Mouse (Mus musculus) kidney, embryonic 15.5 days (tissue): ENCODE measurements around the gene Ints4. TPM values are rescaled to one million over a fixed set of nuclear protein-coding genes. Genes with fewer than 3 reads are reported as not detected.
"Not testable (repeated sequence)": the region's sequence is repeated elsewhere in the genome, so short reads cannot be mapped to it uniquely, and the experiment has no call there.

Experiments used
- ATAC-seq: fragments of 200-750 bp; cut with Nextera tagmentation; replicated peaks from 2 replicates; pipeline ENCODE4 v1.8.0; 2017; ENCODE audit warnings: moderate TSS enrichment; ENCODE audit not compliant: low FRiP score
- H3K27ac ChIP-seq: fragments of 300-500 bp; sonication (generic); 2 replicates; pipeline ENCODE4 v1.5.1; 2015; ENCODE audit warnings: mild to moderate bottlenecking, inconsistent platforms
- H3K27me3 ChIP-seq: fragments of 300-500 bp; sonication (generic); 2 replicates; pipeline ENCODE4 v1.6.1; 2015; ENCODE audit warnings: inconsistent platforms
- H3K36me3 ChIP-seq: fragments of 300-500 bp; sonication (generic); 2 replicates; pipeline ENCODE4 v1.6.1; 2015; ENCODE audit warnings: inconsistent platforms
- H3K4me1 ChIP-seq: fragments of 300-500 bp; sonication (generic); 2 replicates; pipeline ENCODE4 v1.6.1; 2015; ENCODE audit warnings: inconsistent platforms
- H3K4me2 ChIP-seq: fragments of 300-500 bp; sonication (generic); 2 replicates; pipeline ENCODE4 v1.6.1; 2015; ENCODE audit warnings: moderate library complexity, mild to moderate bottlenecking, inconsistent platforms
- H3K4me3 ChIP-seq: fragments of 300-500 bp; sonication (generic); replicated peaks from 2 replicates; pipeline ENCODE4 v1.5.1; 2015; ENCODE audit warnings: mild to moderate bottlenecking, inconsistent platforms
- H3K9ac ChIP-seq: fragments of 300-500 bp; sonication (generic); 2 replicates; pipeline ENCODE4 v1.6.1; 2015; ENCODE audit warnings: mild to moderate bottlenecking, inconsistent platforms
- H3K9me3 ChIP-seq: fragments of 300-500 bp; sonication (generic); replicated peaks from 2 replicates; pipeline ENCODE4 v1.6.1; 2016; ENCODE audit warnings: inconsistent platforms
- WGBS: fragments of 180-500 bp; shearing (Covaris S2); methylation state at CpG from one replicate; pipeline ENCODE4 v1.1.7; 2015; ENCODE audit warnings: mixed read lengths; 5-methylcytosine and 5-hydroxymethylcytosine counted together
- polyA plus RNA-seq: library from polyadenylated mRNA; unstranded; fragments of >200 nt; fragmentation: Nextera tagmentation; extraction: Ambion mirVana; gene quantifications from 2 replicates; pipeline ENCODE4 v1.2.1, GENCODE M21; 2015

Ints4 gene
- polyA plus RNA-seq = 50.2 and 53.5 TPM in 2 replicates

DNA sequence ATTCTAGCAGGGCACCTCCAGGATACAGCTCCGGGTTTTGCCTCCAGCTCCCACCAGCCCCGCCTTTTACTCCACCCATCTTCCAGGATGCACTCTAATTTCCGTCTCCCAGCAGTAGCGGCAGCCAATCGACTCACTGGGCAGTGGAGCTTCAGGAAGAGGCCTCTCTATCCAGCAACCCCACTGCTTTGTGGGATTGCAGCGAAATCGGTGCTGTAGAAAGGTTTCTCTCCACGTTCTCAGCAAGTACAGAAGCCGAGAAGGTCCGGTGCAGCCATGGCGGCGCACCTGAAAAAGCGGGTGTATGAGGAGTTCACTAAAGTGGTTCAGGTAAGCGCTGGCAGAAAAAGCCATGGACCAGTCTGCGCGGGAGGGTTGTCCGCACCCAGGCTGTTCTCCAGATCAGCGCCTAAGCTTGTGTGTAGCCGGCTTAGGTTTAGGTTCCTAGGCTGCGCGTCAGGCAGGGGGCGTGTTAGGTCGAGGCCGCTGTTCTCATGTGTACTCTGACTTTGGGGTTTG, at the start of gene Ints4:
Ints4 (plus strand) TSS at position 136 of the 519 bp plus-strand sequence.
- peaks cover 14% of the 10 kb centered on the region for H3K36me3 ChIP-seq
- WGBS = under 1% methylated on average over 24 of the region's 24 CpGs
- peaks cover 14% of the 10 kb centered on the region for H3K4me1 ChIP-seq

DNA sequence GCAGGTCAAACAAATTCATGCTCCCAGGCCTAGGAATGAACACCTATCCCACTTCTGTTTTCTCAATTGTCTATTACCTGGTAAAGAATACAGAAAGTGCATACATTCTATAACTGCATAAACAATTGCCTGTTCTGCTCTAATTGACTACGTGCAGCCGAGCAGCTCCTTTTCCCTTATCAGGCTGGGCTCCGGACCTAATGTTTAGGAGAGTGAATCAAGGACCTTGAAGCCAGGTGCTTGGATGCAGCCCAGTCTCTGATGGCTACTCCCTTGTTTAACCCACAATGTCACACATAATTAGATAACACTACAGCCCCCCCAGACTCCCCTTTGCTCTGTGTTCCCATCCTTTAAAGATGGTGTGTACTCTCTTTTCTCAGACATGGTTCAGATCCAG, 47.2 kb upstream of the Ints4 start:
- H3K4me1 ChIP-seq, H3K27ac ChIP-seq, H3K4me3 ChIP-seq, H3K9me3 ChIP-seq, H3K4me2 ChIP-seq, ATAC-seq, H3K27me3 ChIP-seq, H3K9ac ChIP-seq, H3K36me3 ChIP-seq: not testable (repeated sequence)
- WGBS = 59% methylated on average over 3 of the region's 3 CpGs

More for the DNA sequence above, at the start of gene Ints4:
- Histone ChIP-seq H3K4me3 (peak within 1 kb of the TSS; percentile 63), H3K9ac (peak within 1 kb of the TSS; percentile 46), H3K27ac (peak within 1 kb of the TSS; percentile 76), H3K4me2 (peak within 1 kb of the TSS; percentile 61), H3K27me3 (no peaks in the 10 kb centered on the region), H3K9me3 (no peaks in the 10 kb centered on the region)
- peak; percentile 100 for ATAC-seq

DNA sequence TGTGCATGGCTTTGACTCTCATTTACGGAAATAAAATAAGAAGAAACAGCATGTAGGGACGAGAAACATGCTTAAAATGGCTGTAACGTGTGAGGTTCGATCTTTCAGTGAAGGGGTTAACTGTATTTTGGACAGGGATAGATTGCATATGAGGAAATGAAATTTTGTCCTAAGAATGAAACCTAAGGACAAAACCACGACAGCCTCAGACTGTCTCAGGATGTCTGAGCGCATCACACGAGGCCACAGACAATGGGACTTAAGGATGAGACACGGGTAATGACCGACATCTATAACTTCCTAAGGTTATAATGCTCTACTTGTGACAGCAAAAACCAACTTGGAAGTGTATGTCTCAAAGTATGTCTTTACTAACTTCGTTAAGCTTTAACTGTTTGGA, 46.2 kb upstream of the Ints4 start:
- Histone ChIP-seq H3K4me3 (no peak overlapping the region), H3K4me2 (no peak overlapping the region), H3K9me3 (no peaks in the 10 kb centered on the region), H3K36me3 (no peaks in the 10 kb centered on the region), H3K27ac (no peak overlapping the region), H3K4me1 (peaks cover 9% of the 10 kb centered on the region; the same call in 1 of the 2 replicates), H3K27me3 (no peaks in the 10 kb centered on the region), H3K9ac (no peak overlapping the region)
- 79% methylated on average over 10 of the region's 10 CpGs for WGBS
- no peak for ATAC-seq

DNA sequence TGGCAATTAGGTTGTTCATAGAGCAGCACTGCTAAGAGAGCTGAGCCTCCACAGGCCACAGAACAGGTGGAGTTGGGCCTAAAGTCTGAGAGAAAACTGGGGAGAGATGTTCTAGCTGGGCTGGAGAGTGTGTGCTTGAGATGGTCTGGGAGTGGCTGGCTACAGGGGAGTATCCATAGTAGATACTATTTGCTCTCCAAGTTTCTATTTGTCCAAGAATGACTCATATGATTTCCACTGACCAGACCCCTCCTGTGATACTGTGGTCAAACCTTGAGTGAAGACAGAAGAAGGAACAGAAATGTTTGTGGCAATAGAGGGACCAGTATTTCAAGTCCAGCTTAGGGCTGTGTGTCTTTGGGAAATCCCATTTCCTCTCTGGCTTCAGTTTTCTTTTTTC, 41.8 kb upstream of the Ints4 start:
- no peaks in the 10 kb centered on the region for H3K9me3 ChIP-seq
- H3K9ac ChIP-seq = no peak overlapping the region
- ATAC-seq = no peak
- H3K36me3 ChIP-seq = no peaks in the 10 kb centered on the region
- no peaks in the 10 kb centered on the region for H3K27me3 ChIP-seq
- no peak overlapping the region for H3K4me3 ChIP-seq
- H3K4me2 ChIP-seq = no peak overlapping the region
- no peaks in the 10 kb centered on the region for H3K4me1 ChIP-seq
- H3K27ac ChIP-seq = no peak overlapping the region

DNA sequence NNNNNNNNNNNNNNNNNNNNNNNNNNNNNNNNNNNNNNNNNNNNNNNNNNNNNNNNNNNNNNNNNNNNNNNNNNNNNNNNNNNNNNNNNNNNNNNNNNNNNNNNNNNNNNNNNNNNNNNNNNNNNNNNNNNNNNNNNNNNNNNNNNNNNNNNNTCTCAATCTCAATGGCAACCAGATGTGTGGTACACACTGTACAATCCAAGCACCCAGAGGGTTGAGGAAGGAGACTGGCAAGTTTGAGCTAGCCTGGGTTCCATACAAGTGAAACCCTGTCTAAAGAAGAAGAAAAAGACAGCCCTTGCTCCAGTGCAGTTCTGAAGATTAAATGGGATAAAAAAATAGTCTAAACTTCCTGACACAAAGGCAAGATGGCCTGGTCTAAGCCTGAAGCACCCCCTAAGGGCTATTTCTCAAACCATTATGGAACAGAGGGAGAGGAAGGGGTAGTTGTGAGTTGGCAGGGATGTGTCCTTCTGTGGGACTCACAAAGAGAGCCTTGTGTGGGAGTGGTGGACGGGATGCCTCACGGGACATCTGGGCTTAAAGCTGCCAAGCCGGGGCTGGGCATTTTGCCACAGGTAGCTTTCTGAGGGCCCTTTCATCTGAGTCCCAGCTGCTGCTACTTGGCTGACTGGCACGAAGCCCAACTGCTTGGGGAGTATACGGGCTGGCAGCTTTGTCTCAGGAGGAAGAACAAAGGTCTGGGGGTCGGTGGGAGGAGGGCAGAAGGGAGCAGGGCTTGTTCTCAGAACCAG, 34.4 kb upstream of the Ints4 start:
- peak overlapping the region; percentile 48; the same call in 1 of the 2 replicates for H3K27ac ChIP-seq
- H3K4me2 ChIP-seq = no peak overlapping the region
- 0 out of 2 replicates have a peak overlapping the region, but pooled peaks have one; percentile 14 for H3K9ac ChIP-seq
- H3K36me3 ChIP-seq = no peaks in the 10 kb centered on the region
- 37% methylated on average over 6 of the region's 6 CpGs for WGBS
- H3K27me3 ChIP-seq = no peaks in the 10 kb centered on the region
- ATAC-seq = peak; percentile 49; the same call in 1 of the 2 replicates
- no peak overlapping the region for H3K4me3 ChIP-seq
- H3K4me1 ChIP-seq = peaks cover 12% of the 10 kb centered on the region
- no peaks in the 10 kb centered on the region for H3K9me3 ChIP-seq

DNA sequence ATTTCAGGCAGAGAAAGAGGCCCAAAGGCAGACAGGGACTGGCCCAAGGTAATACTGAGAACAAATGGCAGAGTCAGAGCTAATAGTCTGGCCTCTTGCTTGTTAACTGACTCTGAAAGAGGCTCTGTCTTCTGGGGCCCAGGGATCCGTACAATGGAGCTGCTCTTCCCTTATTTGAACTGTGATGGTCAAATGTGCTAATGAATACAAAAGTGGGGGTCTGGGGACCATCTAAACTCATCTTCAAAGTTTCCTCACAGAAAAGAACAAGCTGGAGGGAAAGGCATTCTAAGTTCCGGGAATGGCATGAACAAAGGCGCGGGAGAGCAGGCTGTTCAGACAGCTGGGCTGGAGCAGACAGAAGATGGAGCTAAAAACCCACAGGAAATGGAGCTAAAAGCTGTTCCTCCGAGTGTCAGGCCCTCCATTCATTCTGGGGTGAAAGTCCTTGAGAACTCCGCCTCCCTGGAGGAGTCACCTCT, 33.7 kb upstream of the Ints4 start:
- H3K9ac ChIP-seq = 0 out of 2 replicates have a peak overlapping the region, but pooled peaks have one; percentile 14
- H3K36me3 ChIP-seq = no peaks in the 10 kb centered on the region
- 56% methylated on average over 6 of the region's 6 CpGs for WGBS
- no peak overlapping the region for H3K4me2 ChIP-seq
- peaks cover 13% of the 10 kb centered on the region for H3K4me1 ChIP-seq
- no peaks in the 10 kb centered on the region for H3K9me3 ChIP-seq
- no peak overlapping the region for H3K4me3 ChIP-seq
- H3K27ac ChIP-seq = peak overlapping the region; percentile 48; the same call in 1 of the 2 replicates
- no peak for ATAC-seq
- no peaks in the 10 kb centered on the region for H3K27me3 ChIP-seq

DNA sequence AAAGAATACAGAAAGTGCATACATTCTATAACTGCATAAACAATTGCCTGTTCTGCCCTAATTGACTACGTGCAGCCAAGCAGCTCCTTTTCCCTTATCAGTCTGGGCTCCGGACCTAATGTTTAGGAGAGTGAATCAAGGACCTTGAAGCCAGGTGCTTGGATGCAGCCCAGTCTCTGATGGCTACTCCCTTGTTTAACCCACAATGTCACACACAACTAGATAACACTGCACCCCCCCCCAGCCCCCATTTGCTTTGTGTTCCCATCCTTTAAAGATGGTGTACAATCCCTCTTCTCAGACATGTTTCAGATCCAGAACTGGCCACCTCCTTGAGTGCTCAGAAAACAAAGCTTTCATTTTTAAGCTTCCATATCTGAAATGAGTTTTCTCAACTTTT, 29.7 kb upstream of the Ints4 start, which contains the start of gene Kctd14:
Kctd14 (plus strand) TSS at position 301 of the 400 bp plus-strand sequence.
- H3K9ac ChIP-seq, H3K4me2 ChIP-seq, ATAC-seq, H3K36me3 ChIP-seq, H3K27ac ChIP-seq, H3K27me3 ChIP-seq, H3K9me3 ChIP-seq, H3K4me3 ChIP-seq: not testable (repeated sequence)
- peaks cover 29% of the 10 kb centered on the region for H3K4me1 ChIP-seq
- 80% methylated on average over 2 of the region's 2 CpGs for WGBS

DNA sequence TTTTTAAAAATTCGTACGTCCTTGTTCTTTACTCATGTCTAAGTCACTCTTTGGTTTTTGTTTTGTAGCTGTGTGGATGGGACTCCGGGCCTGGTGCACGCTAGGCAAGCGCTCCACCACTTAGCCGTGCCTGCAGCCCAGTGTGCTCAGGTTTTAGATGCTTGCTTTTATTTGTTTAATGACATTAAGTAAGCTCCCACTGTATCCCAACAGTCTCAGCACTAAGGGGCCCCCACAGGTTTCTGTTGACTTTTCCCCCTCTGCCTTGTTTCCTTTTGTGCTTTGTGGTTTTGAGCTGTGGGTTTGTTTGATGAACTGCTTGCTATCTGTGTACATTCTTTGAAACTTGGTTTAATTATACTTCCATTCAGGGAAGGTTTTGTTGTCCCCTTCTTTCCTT, 28.6 kb upstream of the Ints4 start:
- WGBS = 77% methylated on average over 6 of the region's 6 CpGs
- no peak for ATAC-seq
- H3K27ac ChIP-seq = no peak overlapping the region

DNA sequence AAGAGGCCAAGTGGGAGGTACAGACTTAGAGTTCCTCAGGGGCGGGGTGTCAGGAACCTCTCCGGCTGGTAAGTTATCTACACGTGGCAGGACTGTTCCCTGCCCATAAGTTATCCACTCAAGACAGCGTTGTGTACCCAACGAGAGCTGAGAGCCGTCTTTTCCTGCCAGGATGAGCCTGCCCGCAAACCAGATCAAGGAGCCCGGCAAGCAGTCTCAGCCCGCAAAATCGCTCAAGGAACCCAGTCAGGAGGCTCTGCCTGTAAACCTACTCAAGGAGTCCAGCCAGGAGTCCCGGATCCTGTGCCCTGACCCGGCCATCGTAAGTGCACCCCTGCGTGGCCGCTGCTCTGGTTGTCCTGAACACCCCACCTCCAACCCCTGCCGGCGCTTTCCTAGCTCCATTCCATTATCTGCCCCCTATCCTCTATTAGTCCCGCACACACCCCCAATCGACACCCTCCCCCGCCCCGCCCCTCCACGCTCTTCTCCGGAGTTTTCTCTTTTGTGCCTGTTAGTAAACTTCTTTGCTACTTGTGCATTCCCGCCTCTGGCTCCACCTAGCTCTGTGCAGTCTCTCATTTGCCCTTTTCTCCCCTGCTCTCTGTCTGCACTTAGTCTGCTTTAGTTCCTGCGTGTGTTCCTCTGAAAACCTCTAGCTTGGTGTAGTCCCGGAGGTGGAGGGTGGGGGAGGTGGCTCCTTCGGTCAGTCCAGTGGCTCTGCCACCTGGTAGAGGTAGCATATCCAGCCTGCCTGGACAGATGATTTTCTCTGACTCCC, 27.4 kb upstream of the Ints4 start:
- Histone ChIP-seq H3K27ac (0 out of 2 replicates have a peak overlapping the region, but pooled peaks have one; percentile 34), H3K4me1 (peaks cover 17% of the 10 kb centered on the region), H3K27me3 (no peaks in the 10 kb centered on the region), H3K4me2 (peak overlapping the region; percentile 86), H3K9ac (peak overlapping the region; percentile 40), H3K9me3 (no peaks in the 10 kb centered on the region), H3K4me3 (peak overlapping the region; percentile 49), H3K36me3 (no peaks in the 10 kb centered on the region)
- ATAC-seq = peak; percentile 92
- WGBS = 4% methylated on average over 27 of the region's 27 CpGs

More for the DNA sequence above, 28.6 kb upstream of the Ints4 start:
- Histone ChIP-seq H3K9ac (no peak overlapping the region), H3K4me2 (no peak overlapping the region), H3K27me3 (no peaks in the 10 kb centered on the region), H3K4me1 (peaks cover 20% of the 10 kb centered on the region), H3K36me3 (no peaks in the 10 kb centered on the region), H3K4me3 (no peak overlapping the region), H3K9me3 (no peaks in the 10 kb centered on the region)

DNA sequence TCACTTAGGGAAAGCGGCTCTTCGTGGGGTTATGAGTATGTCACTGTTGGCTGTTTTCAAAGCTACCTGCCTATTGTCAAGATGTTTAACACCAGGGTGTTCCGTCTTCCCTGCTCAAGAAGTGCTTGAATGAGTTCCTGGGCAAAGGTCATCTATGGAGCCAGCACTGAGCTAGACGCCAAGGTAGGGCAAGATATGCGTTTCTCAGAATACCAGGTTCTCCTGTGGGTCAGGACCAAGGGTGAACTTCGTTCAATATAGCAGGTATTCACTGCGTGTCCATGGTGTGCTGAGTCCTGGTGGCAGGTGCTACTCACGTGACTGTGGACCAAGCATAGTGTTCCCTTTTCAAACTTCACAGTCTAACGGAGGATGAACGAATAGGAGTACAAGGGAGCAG, 26.0 kb upstream of the Ints4 start:
- Histone ChIP-seq H3K4me2 (no peak overlapping the region), H3K9ac (no peak overlapping the region), H3K4me1 (peaks cover 17% of the 10 kb centered on the region), H3K27me3 (no peaks in the 10 kb centered on the region), H3K9me3 (no peaks in the 10 kb centered on the region), H3K4me3 (no peak overlapping the region), H3K36me3 (no peaks in the 10 kb centered on the region), H3K27ac (no peak overlapping the region)
- no peak for ATAC-seq
- WGBS = 93% methylated on average over 10 of the region's 10 CpGs

DNA sequence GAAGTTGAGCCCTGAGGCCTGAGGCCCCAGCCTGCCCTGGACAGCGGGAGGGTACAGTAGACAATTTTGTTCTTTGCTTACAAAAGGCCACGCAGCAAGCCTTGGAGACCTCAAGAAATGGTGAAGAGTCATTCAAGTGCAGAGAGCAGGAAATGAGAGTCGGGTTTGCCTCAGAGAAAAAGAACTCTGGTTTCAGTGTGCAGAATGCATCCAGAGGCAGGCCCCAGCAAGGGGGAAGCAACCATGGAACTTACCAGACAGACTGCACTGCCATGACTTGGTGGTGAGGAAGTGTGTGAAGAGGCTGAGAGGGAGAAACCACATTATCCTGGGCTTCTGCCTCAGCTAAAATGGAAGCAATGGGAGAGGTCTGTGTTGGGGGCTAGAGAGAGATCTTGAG, 25.2 kb upstream of the Ints4 start:
- Histone ChIP-seq H3K9me3 (no peaks in the 10 kb centered on the region), H3K27me3 (no peaks in the 10 kb centered on the region), H3K4me3 (no peak overlapping the region), H3K9ac (no peak overlapping the region), H3K4me2 (no peak overlapping the region), H3K4me1 (peaks cover 17% of the 10 kb centered on the region), H3K27ac (no peak overlapping the region), H3K36me3 (no peaks in the 10 kb centered on the region)
- no peak for ATAC-seq
- 59% methylated on average over 3 of the region's 3 CpGs for WGBS

DNA sequence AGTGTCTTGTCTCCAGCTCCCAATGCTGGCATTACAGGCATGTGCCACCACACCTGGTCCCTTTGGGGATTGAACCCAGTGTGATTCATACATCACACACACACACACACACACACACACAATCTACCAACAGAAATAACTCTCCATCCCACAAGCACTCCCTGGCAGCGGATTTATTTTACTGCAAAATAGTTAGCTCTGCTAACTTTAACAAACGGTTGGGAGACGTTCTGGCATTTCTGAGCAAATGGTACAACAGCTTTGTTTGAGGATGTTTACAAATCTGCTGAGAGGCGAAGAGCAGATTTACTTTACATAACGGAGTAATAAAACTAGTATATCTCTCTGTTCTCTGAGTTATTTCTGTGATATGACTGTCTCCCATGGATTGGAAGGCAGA, 7.8 kb upstream of the Ints4 start:
- 80% methylated on average over 5 of the region's 5 CpGs for WGBS
- no peak overlapping the region for H3K27ac ChIP-seq
- no peak for ATAC-seq
- no peak overlapping the region for H3K4me2 ChIP-seq
- no peaks in the 10 kb centered on the region for H3K27me3 ChIP-seq
- H3K4me1 ChIP-seq = no peaks in the 10 kb centered on the region
- H3K9ac ChIP-seq = no peak overlapping the region
- no peak overlapping the region for H3K4me3 ChIP-seq
- H3K36me3 ChIP-seq = no peaks in the 10 kb centered on the region
- H3K9me3 ChIP-seq = no peaks in the 10 kb centered on the region
